Mouse (Mus musculus) spleen, embryonic (tissue): ENCODE measurements at regions not wholly inside any gene's neighbourhood (a gene's known extent, or its start where the extent isn't known, plus 50 kb on each side); places are given as distances from the start of the nearest gene placed in this dataset.

Experiments used
- CTCF ChIA-PET: fragments of 350-600 bp; sonication (Branson Sonifier 250); formaldehyde crosslinking; loops from one replicate; lab custom pipeline; 2022; lab: Charles Lee

DNA sequence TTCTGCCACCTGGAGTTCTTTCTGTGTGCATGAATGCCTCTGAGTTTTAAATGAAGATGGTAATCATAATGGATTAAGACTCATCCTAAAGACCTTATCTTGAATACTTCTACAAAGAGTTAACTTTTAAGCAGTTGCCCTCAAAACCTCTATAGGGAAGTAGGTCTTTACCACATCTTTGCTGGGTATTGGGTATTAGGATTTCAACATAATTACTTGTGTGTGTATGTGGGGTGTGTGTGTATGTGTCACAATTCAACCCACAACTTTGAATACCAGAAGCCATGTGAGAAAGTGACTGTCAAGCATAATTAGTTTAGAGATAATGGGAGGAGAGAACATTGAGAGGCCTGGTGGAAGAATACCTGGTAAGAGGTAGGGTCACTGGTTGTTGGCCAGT is 111.3 kb upstream of the Trpm3 start:
- CTCF ChIA-PET = no interaction called here

DNA sequence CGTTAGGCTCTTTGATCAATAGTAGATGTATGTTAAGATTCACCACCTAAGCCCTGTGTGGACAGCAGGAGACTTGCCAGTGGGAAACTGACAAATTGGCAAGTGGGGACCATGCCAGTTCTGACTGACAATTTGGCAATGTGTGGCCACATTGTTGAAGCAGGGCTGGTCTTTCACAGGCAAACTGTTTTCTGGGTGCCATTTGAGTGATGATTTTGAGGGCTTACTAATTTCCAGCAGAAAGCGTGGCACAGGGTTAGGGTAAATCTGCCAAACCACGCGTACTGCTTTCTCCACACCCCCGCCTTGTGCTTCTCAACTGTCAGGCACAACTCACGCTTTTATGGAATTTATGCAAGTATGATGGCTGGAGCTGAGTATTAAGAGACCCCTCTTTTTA is 91.2 kb upstream of the Trpm3 start:
- CTCF ChIA-PET = no interaction called here

DNA sequence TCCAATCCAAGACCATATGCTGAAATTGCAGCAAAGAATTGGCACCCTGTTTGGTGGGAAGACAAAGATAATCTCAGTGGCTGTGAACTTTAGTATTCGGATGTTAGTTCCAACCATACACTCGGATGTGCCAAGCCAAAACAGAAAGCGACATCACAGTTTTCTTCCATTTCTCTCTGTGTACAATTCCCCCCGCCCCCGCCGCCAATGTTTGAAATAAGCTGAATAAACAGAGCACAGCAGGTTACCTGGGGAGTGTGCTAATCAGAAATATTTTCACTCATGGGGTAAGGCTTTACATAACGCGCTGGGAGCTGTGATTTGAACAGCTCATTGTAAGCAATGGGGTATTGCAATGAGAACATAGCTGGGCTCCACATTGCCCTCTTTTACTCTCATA is 72.5 kb upstream of the Trpm3 start:
- CTCF ChIA-PET = no interaction called here

DNA sequence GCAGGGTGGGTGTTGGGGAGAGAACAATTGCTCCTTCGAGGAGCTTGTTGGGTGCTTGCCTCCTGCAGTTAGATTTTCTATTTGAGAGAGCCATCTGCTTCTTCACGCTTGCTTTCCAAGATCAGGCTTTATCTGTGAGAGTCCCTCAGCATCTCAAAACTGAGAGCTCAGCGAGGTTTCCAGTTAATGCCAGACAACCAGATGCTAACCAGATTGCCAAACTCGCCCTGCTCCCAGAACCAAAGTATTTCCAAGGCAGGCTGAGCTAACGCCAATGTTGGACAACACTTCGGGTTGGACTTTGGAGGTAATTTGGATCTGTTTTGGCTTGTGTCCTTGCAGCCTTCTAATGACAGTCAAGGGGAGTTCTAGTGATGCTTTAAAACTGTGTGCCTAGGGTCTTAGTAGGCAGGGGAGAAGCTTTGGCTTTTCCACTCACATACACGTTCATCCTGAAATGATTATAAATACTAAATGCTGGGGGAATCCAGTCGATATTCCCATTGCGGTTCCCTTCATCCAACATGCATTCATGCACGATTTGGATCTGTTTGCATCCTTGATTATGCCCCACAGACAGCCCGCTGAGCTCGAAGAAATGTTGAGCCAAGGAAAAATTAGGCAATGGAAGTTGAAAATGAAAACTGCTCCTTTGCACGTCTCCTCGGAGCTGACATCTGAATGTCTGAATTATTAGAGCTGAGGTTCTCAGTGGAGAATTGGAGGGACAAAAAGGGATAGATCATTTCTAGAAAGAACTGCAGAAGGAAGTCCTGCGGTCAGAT is 68.4 kb upstream of the Trpm3 start:
- CTCF ChIA-PET = no interaction called here

DNA sequence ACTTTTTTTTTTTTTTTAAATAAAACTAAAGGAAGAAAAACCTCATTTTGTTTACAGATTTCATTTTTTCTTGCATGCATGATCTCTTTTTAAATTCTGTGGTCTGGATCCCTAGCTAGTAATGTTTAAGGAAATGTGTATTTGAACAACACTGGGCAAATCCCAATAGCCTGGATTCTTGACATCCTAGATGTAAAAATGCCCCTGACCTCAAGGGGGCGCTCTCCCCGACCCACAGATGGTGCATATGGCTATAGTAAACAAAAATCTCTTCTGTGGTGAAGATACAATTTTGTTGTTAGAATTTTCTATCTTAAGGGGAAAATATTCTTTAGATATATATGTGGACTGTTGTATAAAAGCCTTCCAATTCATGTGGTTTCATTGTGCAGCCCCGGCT is 67.1 kb upstream of the Trpm3 start:
- CTCF ChIA-PET = no interaction called here

DNA sequence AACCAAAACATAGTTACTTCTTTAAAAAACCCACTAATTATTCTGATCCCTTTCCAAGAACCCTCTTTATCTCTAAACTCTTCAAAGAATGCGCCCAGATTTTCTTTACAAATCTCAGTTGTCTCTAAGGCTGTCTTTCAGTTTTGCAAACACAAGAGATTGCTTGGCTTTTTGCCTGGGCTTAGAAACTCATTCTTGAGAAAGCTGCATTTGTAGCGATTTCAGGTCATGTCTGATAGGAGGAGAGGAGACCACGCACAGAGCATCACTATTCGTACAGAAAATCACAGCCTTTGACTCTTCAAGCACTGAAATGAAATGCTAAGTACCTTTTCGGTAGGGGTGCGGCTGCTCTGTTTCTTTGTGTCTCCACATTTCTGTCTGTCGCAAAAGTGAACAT is 64.8 kb upstream of the Trpm3 start:
- CTCF ChIA-PET = no interaction called here

DNA sequence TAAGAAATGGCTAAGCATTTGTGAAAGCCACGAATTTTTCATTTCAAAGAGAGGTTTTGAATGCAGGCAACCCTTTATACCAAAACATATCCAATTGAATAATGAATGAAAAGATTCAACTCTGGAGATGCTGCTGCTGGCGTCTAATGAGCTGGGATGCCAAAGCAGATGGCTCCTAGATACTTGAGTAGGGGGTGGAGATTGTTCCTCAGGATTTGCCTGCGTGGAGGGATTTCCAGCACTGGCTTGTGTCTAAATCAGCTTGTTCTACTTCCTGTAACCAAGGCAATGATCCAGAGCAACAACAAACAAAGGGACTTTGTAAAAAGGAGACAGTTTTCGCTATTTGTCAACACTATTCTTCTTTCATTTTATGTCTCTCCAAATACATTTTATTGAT is 57.4 kb upstream of the Trpm3 start:
- CTCF ChIA-PET = no interaction called here
